Mouse (Mus musculus) T-cell, adult 2 months (primary cell): ENCODE data around the gene Cramp1l.
"Not testable (repeated sequence)": the region's sequence is repeated elsewhere in the genome, so short reads cannot be mapped to it uniquely, and the experiment has no call there.

Experiments
- DNase-seq: peaks from one replicate; pipeline ENCODE4 v3.0.0; 2022; ENCODE audit warnings: low spot score

The Cramp1l gene

DNA sequence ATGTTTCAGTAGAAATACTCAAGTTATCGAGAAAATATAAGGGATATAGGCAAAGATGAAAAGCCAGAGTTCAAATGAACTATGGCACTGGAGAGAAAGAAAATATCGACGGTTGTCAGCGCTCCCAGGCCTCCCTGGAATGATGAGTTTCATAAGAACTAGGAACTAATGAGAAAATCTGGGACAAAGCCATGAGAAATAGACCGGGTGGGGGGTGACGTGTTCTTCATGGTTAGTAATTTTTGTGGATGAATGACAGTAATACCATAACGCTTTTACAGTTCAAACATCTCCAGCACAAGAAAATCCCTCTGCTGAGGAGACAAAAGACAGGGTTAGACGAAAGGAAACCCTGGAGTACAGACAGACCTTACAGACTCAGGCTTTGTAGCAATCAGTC, 56.2 kb downstream of the Cramp1l start:
- no peak for DNase-seq

GRCm38 (mm10) chr17:24953291-24953690, 62.3 kb downstream of the Cramp1l start:
- no peak for DNase-seq

DNA sequence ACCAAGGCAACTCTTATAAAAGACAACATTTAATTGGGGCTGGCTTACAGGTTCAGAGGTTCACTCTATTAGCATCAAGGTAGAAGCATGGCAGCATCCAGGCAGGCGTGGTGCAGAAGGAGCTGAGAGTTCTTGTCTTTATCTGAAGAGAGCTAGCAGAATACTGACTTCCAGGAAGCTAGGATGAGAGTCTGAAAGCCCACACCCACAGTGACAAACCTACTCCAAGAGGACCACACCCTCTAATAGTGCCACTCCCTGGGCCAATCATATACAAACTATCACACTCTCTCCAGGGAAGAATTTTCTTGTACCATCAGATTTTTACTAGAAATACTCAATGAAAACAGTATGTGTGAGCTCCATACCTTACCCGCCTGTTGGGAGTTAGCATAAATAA, 64.9 kb downstream of the Cramp1l start:
- DNase-seq: no peak

DNA sequence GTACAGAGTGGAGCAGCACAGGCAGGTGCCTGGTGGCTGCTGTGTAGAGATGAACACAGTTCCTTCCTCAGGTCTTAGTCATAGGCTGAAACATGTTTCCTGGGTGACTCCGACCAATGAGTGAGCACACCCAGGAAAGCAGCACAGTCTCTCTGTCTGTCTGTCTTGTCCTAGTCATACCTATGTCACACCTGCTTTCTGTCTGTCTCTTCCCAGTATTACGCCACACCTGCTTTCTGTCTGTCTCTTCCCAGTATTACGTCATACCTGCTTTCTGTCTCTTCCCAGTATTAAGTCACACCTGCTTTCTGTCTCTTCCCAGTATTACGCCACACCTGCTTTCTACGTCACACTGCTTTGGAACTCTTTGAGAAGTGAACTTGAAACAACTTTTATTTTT, 67.4 kb downstream of the Cramp1l start:
- no peak for DNase-seq

DNA sequence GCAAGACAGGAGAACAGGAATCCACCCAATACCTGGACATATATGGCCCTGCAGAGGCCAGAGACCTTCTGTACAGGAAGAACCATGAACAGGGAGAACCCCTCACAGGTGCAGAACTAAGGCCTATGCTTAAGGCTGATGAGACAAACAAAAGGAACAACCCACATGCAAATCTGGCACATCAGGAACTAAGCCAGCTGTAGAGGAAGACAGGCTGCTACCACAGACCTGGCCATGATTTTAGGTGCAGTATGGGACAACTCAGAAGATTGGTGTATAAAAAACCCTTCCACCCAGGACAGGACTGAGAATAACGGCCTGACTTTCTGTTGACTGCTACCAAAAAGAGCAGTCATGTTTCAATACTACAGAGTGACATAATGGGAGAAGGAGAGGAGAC, 72.0 kb downstream of the Cramp1l start:
- DNase-seq: not testable (repeated sequence)

DNA sequence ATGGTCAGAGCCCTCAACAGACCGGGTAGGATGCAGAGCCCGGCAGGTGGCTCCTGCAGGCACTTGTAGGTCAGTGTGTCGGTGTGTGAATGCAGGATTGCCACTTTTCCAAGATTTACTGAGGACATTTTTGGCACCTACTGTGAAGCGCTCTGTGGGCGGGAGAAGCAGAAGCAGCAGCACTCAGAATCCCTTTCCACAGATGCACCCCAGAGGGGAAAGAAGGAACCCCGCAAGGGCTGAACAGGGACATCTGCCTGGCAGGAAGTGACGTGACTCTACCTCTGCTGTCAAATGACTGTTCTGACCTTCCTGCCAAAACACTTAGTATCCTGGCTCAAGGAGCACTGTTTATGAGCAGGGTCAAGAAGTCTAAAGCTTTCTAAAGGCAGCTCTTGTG, 72.6 kb downstream of the Cramp1l start:
- no peak for DNase-seq

DNA sequence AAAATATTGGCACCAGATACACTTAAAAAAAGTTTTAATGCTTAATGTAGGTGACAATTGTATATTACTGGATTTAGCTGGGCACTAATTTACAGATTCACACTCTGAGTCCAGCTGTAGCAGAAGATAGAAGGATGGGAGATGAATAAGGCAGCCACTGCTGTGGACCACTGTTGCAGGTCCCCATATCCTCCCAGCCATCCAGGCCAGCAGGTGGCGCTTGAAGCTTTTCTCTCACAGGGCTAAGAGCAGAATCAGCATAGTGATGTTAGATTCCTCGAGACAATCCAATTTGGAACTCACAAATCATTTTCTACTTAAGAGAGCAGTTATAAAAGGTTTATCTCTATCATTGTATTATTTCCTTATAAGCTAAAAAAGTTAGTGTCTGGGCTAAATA, 73.1 kb downstream of the Cramp1l start:
- peak; percentile 50 for DNase-seq

- no peak for DNase-seq
Measured at GRCm38 (mm10) chr17:24937266-24937665, 78.3 kb downstream of the Cramp1l start.

GRCm38 (mm10) chr17:24936259-24937237, 79.0 kb downstream of the Cramp1l start, which contains the start of gene Mapk8ip3:
Gene Mapk8ip3, minus strand, starts transcription at chr17:24936977.
- DNase-seq: peak; percentile 96

DNA sequence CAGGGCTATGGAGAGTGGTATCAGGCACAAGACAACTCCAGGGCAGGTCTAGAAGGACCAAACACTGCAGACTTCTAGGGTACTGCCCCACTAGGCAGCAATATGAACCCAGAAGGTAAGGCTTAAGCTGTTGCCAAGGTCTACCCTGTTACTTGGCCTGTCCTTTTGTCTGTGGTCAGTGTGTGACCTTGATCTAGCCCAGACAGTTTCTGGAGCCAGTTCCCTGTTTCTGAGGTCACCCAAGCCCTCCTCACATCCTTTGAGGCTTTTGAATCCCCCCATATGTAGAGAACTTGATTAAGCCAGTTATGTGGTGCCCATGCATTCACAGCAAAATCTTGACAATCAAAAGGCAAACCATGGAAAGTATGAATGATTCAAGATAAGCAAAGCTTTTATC, 79.9 kb downstream of the Cramp1l start:
- DNase-seq: no peak

GRCm38 (mm10) chr17:24934926-24935325, 80.7 kb downstream of the Cramp1l start:
- DNase-seq: no peak

- DNase-seq: no peak
Measured at GRCm38 (mm10) chr17:24933163-24933562, 82.4 kb downstream of the Cramp1l start.

DNA sequence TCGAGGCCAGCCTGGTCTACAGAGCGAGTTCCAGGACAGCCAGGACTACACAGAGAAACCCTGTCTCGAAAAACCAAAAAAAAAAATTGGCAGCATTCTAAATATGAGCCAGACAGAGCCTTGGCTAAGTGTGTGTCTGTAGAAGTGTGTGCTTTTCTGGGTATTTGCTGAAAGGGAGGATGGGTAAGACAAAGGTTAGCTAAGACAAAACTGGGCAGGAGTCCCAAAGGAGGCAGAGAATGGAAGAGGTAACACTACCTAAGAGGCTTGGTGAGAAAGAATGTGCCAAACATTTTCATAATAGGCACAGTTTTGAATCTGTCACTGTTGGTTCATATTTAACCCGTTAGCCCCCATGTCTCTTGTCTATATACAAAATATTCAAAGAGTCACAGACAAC, 83.2 kb downstream of the Cramp1l start:
- no peak for DNase-seq

GRCm38 (mm10) chr17:24929506-24929905, 86.1 kb downstream of the Cramp1l start:
- no peak for DNase-seq

- DNase-seq: no peak
Measured at GRCm38 (mm10) chr17:24923246-24923645, 92.3 kb downstream of the Cramp1l start.

DNA sequence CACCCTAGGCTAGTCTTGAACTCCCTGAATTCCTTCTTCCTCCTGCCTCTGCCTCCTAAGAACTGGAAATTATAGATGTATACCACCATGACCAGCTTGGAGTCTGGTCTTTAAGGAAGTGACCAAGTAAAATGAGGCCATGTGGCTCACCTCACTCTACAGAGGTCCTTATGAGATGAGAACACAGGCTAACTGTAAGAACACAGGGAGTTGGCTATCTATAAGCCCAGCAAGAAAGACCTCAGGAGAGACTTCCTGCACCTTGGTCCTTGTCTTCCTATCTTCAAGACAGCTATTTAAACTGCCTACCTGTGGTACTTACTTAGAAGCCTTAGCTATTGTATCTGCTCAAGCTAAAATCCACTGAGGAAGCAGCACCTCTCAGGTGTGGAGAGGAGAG, 101.6 kb downstream of the Cramp1l start:
- DNase-seq: no peak
